Comparison of ENCODE assay signal across 8 mouse cellular contexts in the genomic region with DNA sequence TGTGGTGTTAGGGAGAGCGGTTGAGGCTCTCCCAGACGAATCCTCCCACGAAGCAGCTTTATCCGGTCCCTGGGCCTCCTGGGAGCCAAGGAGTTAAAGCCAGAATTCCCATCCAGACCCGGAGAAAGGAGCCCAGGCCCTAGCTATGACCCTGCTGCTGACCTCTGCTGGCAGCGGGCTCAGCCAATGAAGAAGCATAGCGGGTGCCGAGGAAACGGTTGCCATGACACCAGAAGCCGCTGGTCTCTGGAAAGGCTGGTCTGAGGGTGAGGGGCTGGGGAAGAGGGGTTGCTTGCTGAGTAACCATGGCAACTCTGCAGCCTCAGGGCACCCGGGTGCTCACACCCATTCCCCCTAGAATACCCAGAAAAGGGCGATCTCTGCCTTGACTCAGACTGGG. TPM values are rescaled to one million over a fixed set of nuclear protein-coding genes. Genes with fewer than 3 reads are reported as not detected.
DNase-seq lines count a peak whose midpoint lies in the region; ATAC-seq and TF ChIP-seq lines count a peak whose summit lies in the region.

No protein-coding gene starts in this region.

- 11% methylated on average over 12 of the region's 12 CpGs for WGBS in kidney, embryonic 15.5 days
- WGBS in kidney, adult 2 months = 24% methylated on average over 12 of the region's 12 CpGs
- WGBS in embryonic facial prominence, embryonic 12.5 days = 11% methylated on average over 12 of the region's 12 CpGs
- 9% methylated on average over 12 of the region's 12 CpGs for WGBS in intestine, embryonic 16.5 days
- WGBS in neural tube, embryonic 15.5 days = 2% methylated on average over 12 of the region's 12 CpGs

- H3K36me3 ChIP-seq in kidney, embryonic 15.5 days = no peaks in the 10 kb centered on the region
- no peaks in the 10 kb centered on the region for H3K36me3 ChIP-seq in kidney, adult 2 months (ENCODE audit: control insufficient read depth, insufficient read depth, low read length)
- H3K36me3 ChIP-seq in embryonic facial prominence, embryonic 12.5 days = no peaks in the 10 kb centered on the region
- H3K36me3 ChIP-seq in intestine, embryonic 16.5 days (ENCODE audit: control insufficient read depth, insufficient read depth, low read length) = no peaks in the 10 kb centered on the region
- no peaks in the 10 kb centered on the region for H3K36me3 ChIP-seq in neural tube, embryonic 15.5 days

- H3K27ac ChIP-seq in kidney, embryonic 15.5 days = no peak overlapping the region
- H3K27ac ChIP-seq in kidney, adult 2 months (ENCODE audit: insufficient read depth, low read depth, low read length) = no peak overlapping the region
- no peak overlapping the region for H3K27ac ChIP-seq in embryonic facial prominence, embryonic 12.5 days
- no peak overlapping the region for H3K27ac ChIP-seq in intestine, embryonic 16.5 days (ENCODE audit: low read length)
- peak overlapping the region; percentile 78 for H3K27ac ChIP-seq in neural tube, embryonic 15.5 days (replicated peaks)

- no peaks in the 10 kb centered on the region for H3K27me3 ChIP-seq in kidney, embryonic 15.5 days
- no peaks in the 10 kb centered on the region for H3K27me3 ChIP-seq in kidney, adult 2 months (replicated peaks; ENCODE audit: control insufficient read depth, insufficient read depth, low read length)
- H3K27me3 ChIP-seq in embryonic facial prominence, embryonic 12.5 days = no peaks in the 10 kb centered on the region
- H3K27me3 ChIP-seq in intestine, embryonic 16.5 days (replicated peaks; ENCODE audit: control insufficient read depth, insufficient read depth, low read length) = no peaks in the 10 kb centered on the region
- H3K27me3 ChIP-seq in neural tube, embryonic 15.5 days (replicated peaks) = no peaks in the 10 kb centered on the region

- no peak overlapping the region for H3K9ac ChIP-seq in kidney, embryonic 15.5 days
- H3K9ac ChIP-seq in embryonic facial prominence, embryonic 12.5 days = no peak overlapping the region
- H3K9ac ChIP-seq in intestine, embryonic 16.5 days (ENCODE audit: low read depth, low read length) = 0 out of 2 replicates have a peak overlapping the region, but pooled peaks have one; percentile 19
- H3K9ac ChIP-seq in neural tube, embryonic 15.5 days (replicated peaks) = no peak overlapping the region

- H3K9me3 ChIP-seq in kidney, embryonic 15.5 days (replicated peaks) = peaks cover 10% of the 10 kb centered on the region
- peaks cover 12% of the 10 kb centered on the region for H3K9me3 ChIP-seq in embryonic facial prominence, embryonic 12.5 days
- peaks cover 10% of the 10 kb centered on the region for H3K9me3 ChIP-seq in intestine, embryonic 16.5 days (ENCODE audit: control insufficient read depth, low read length)
- H3K9me3 ChIP-seq in neural tube, embryonic 15.5 days (replicated peaks) = no peaks in the 10 kb centered on the region

- no peak for TF ChIP-seq POLR2A in kidney, adult 2 months (IDR thresholded peaks at IDR 0.05; ENCODE audit: low read depth, low read length)

- H3K4me3 ChIP-seq in kidney, embryonic 15.5 days (replicated peaks) = no peak overlapping the region
- H3K4me3 ChIP-seq in kidney, adult 2 months (ENCODE audit: insufficient read depth, low read depth, low read length) = no peak overlapping the region
- no peak overlapping the region for H3K4me3 ChIP-seq in embryonic facial prominence, embryonic 12.5 days
- H3K4me3 ChIP-seq in intestine, embryonic 16.5 days (ENCODE audit: low read length) = no peak overlapping the region
- no peak overlapping the region for H3K4me3 ChIP-seq in neural tube, embryonic 15.5 days (replicated peaks)

- no peak for DNase-seq in kidney, adult 2 months
- DNase-seq in B cell, adult 2 months = no peak
- no peak for DNase-seq in spleen, postnatal 4 days (ENCODE audit: low spot score in 2 of 2)
- DNase-seq in urinary bladder, postnatal 25 days (ENCODE audit: low spot score) = no peak

- TF ChIP-seq CTCF in kidney, adult 2 months (conservative IDR thresholded peaks at IDR 0.05; ENCODE audit: insufficient read depth, insufficient read length, low read depth, low read length) = no peak

- peak overlapping the region; percentile 27; the same call in 1 of the 2 replicates for H3K4me2 ChIP-seq in kidney, embryonic 15.5 days
- H3K4me2 ChIP-seq in embryonic facial prominence, embryonic 12.5 days (replicated peaks) = peak overlapping the region; percentile 30; the same call in 1 of the 2 replicates
- H3K4me2 ChIP-seq in intestine, embryonic 16.5 days (ENCODE audit: low read depth, low read length) = no peak overlapping the region
- peak overlapping the region; percentile 30 for H3K4me2 ChIP-seq in neural tube, embryonic 15.5 days

- H3K4me1 ChIP-seq in kidney, embryonic 15.5 days = peaks cover 11% of the 10 kb centered on the region
- no peaks in the 10 kb centered on the region for H3K4me1 ChIP-seq in kidney, adult 2 months (ENCODE audit: control insufficient read depth, insufficient read depth, low read length)
- peaks cover 9% of the 10 kb centered on the region for H3K4me1 ChIP-seq in embryonic facial prominence, embryonic 12.5 days
- H3K4me1 ChIP-seq in intestine, embryonic 16.5 days (ENCODE audit: control insufficient read depth, insufficient read depth, low read length) = peaks cover 5% of the 10 kb centered on the region; the same call in 1 of the 2 replicates
- H3K4me1 ChIP-seq in neural tube, embryonic 15.5 days = peaks cover 23% of the 10 kb centered on the region

- ATAC-seq in kidney, embryonic 15.5 days (replicated peaks; ENCODE audit: low FRiP score) = no peak; the same call in 1 of the 2 replicates
- peak; percentile 42; the same call in 1 of the 2 replicates for ATAC-seq in embryonic facial prominence, embryonic 12.5 days (ENCODE audit: insufficient number of reproducible peaks, insufficient read depth, low FRiP score, low TSS enrichment)
- ATAC-seq in intestine, embryonic 16.5 days = no peak; the same call in 1 of the 2 replicates
- peak; percentile 76 for ATAC-seq in neural tube, embryonic 15.5 days (ENCODE audit: low FRiP score)

RNA-seq across cellular contexts. Expression of gene Ptprs, which starts 11.7 kb away (rescaled TPM):
- 81.5 and 95.6 TPM in 2 replicates for polyA plus RNA-seq in kidney, embryonic 15.5 days (2015; fragmentation: Nextera tagmentation; extraction: Ambion mirVana)
- 38.8 and 48.0 TPM in 2 replicates for polyA plus RNA-seq in kidney, adult 2 months (2012; rRNA removed)
- 158 and 167 TPM in 2 replicates for polyA plus RNA-seq in embryonic facial prominence, embryonic 12.5 days (2016; fragmentation: Nextera tagmentation; extraction: Ambion mirVana)
- polyA plus RNA-seq in intestine, embryonic 16.5 days (2015; fragmentation: Nextera tagmentation; extraction: Ambion mirVana) = 34.4 and 37.3 TPM in 2 replicates
- 206 and 247 TPM in 2 replicates for polyA plus RNA-seq in neural tube, embryonic 15.5 days (2015; fragmentation: Nextera tagmentation; extraction: Ambion mirVana)

RNA-seq across cellular contexts. Expression of gene Znrf4, which starts 24.2 kb away (rescaled TPM):
- not detected in 2 replicates for polyA plus RNA-seq in kidney, embryonic 15.5 days (2015; fragmentation: Nextera tagmentation; extraction: Ambion mirVana)
- polyA plus RNA-seq in kidney, adult 2 months (2012; rRNA removed) = 0.17 and 0.52 TPM in 2 replicates
- not detected in 2 replicates for polyA plus RNA-seq in embryonic facial prominence, embryonic 12.5 days (2016; fragmentation: Nextera tagmentation; extraction: Ambion mirVana)
- polyA plus RNA-seq in intestine, embryonic 16.5 days (2015; fragmentation: Nextera tagmentation; extraction: Ambion mirVana) = not detected in 2 replicates
- not detected in 2 replicates for polyA plus RNA-seq in neural tube, embryonic 15.5 days (2015; fragmentation: Nextera tagmentation; extraction: Ambion mirVana)

Comparison
In these comparisons a context has a peak if more than half of its experiments do, and no peak if none do; other contexts are left out.
1. ATAC-seq: peak in embryonic facial prominence, embryonic 12.5 days (single experiment) and neural tube, embryonic 15.5 days (single experiment); none in kidney, embryonic 15.5 days (single experiment) and intestine, embryonic 16.5 days (single experiment).